Mouse (Mus musculus): ENCODE data around the gene Fxyd5. TPM values are rescaled to one million over a fixed set of nuclear protein-coding genes. Genes with fewer than 3 reads are reported as not detected.

Gene Fxyd5
- total RNA-seq, 2 experiments from 2014 or later, result 45.1 to 82.7 TPM

DNA sequence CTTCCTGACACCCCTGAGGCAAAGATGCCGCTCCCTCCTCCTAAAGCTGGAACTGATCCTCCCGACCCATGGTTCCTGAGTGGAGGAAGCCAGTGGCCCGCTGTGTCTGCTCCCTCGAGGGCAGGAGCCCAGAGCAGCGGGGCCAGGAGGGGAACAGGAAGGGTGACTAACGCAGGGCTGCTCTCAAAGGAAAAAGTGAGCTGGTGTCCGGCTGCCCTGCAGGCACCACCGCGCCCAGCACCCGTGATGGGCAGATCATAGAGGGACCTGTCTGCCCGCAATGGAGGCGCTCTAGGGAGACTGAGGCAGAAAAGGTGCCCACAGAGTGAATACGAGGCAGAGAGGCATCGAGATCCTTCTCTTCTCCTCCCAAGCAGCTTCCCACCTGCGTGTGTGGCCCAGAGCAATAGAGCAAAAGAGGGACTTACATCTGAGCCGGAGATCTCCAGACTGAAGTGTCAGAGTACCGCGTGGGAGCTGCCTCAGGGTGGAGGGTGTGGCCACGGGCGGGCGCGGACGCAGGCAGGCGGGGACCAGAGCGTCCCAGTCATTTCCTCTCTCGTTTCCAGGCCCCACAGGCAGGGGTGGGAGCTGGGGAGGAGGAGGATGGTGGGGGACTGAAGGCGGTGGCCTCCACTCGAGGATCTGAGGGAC, 492 bp downstream of the Fxyd5 start:
- peak; percentile 58 to 73 for DNase-seq (ENCODE audit: low spot score in 2 of 2)

DNA sequence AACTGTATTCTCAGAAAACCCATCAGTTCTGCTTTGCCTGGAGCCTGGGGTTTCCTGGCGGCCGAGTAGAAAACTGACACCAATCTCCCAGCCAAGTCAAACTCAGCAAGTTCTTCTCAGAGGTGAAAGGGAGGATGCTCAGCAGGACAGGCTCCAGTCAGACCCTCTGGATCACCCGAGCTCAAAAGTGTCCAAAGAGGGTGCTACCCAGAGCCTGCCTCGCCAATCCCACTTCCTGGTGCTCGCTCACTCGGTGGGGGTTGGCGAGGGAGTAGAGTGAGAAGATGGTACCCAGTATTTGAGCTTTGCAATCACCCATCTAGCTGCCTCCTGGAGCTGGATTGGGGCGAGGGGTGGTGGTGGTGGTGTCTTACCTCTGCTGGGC, 1.3 kb downstream of the Fxyd5 start:
- DNase-seq (ENCODE audit: low spot score in 2 of 2), result no peak

DNA sequence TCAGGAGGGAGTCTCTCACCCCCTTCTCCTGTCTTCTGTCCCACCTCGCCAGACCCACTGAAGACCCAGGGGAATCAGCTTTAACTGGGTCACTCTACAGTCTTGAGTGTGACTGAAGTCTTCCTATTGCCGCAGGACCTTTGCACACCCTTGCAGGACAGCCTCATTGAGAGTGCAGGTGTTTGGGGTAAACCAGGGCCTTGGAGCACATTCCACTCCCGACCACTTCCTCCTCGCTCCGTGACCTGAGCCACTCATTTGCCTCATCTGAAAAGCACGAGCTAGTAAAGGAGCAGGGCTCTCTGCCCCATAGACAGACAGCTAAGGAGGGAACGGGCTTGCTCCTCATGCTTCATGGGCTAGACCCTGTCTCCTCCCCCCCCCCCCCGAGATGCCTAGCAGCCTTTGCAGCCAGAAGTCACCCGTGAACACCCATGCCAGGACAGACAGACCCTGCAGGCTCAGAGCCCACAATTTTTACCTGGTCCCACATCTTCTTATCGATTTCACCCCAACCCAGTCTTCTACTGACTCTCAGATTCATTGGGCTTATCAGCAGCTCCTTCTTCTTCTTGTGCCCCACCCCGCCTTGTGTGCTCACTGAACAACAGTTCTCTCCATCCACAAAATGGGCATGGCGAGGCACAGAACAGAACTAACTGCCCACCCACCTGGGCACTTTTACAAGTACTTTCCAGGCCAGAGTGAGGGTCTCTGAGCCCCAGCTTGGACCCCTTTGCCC, 1.8 kb downstream of the Fxyd5 start:
- no peak for DNase-seq (ENCODE audit: low spot score in 2 of 2)

DNA sequence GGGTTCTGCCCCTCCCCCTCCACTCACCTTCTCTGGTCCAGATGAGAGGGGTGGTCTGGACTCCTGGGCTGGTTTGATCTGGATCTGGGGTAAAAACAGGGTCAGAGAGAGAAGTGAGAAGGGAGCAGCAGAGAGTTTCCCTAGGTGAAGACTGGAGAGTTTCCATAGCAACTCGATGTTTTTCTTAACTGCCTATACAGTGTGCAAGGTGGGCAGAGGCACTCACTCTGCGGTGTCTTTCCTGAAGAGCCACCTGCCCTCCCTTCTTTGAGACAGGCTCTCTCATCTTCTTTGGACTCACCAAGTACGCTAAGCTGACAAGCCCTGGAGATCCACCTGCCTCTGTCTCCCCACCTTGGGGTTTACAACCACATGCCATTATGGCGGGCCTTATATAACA, 3.3 kb downstream of the Fxyd5 start:
- DNase-seq (ENCODE audit: low spot score in 2 of 2), result no peak

DNA sequence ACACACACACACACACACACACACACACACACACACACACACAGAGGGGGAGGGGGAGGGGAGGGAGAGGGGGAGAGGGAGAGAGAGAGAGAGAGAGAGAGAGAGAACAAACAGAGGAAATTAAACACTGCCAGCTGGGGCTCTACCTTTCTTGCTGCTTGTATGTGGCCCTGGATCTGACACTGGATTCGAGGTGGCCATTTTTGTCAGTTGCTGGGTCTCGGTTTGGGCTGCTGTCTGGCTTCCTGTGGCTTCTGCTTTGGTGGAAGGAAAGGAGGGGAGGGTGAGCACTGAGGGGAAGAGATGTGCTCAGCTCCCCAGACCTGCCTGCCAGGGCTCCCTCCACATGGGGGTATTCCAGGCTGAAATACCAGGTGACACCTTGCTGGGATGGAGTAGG, 4.6 kb downstream of the Fxyd5 start:
- DNase-seq (ENCODE audit: low spot score in 2 of 2), result no peak

DNA sequence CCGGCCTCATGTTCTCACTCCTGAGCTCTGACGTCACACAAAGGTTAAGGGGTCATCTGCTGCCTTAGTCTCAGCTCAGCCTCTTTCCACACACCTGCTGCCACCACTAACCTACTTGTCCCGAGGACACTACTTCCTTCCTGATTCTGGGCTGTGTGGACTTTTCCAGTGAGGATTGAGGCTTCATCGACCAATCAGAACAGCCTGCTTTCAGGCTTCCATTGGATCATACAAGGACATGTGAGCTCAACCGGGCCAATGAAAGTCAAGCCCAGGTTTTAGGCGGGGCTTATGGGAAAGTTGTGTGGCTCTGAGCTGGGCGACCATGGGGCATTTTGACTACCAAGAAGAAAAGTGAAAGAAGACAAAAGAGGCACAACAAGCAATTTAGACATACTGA, 5.4 kb downstream of the Fxyd5 start:
- DNase-seq (ENCODE audit: low spot score in 2 of 2), result no peak

DNA sequence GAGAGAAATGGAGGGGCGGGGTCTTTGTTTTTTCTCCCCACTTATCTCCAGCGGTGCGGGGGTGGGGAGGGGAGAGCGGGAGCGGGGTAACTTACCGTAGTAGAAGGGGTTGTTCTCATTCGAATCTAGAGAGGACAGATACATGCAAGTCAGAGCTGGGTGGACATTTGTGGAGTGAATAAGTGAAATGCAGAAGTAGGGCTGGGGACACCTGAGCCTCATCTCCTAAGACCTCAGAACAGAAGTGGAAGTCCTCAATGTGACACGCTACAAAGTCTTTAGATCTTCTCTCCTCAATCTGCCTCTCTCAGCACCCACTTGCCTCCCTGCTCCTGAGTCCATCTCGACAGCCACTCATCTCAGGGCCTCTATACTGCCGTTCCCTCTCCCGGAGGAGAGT, 7.0 kb downstream of the Fxyd5 start:
- no peak for DNase-seq (ENCODE audit: low spot score in 2 of 2)

DNA sequence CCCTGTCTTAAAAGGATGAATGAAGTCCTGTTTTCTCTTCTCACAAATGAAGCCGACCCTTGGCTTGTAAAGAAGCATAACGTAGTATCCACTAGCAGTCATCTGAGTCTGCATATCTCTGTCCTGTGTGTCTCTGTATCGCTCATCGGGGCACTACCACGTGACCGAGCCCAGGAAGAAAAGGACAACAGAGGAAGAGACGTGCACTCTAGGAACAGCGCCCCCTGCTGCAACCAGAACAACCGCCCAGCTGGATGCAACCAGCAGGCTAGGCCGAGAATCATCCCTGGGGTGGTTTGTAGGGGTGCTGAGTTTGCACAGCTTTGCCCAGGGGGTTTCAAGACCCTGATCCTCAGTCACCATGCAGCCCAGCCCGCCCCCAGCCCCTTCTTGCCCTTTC, 7.5 kb downstream of the Fxyd5 start:
- DNase-seq (ENCODE audit: low spot score in 2 of 2), result no peak

DNA sequence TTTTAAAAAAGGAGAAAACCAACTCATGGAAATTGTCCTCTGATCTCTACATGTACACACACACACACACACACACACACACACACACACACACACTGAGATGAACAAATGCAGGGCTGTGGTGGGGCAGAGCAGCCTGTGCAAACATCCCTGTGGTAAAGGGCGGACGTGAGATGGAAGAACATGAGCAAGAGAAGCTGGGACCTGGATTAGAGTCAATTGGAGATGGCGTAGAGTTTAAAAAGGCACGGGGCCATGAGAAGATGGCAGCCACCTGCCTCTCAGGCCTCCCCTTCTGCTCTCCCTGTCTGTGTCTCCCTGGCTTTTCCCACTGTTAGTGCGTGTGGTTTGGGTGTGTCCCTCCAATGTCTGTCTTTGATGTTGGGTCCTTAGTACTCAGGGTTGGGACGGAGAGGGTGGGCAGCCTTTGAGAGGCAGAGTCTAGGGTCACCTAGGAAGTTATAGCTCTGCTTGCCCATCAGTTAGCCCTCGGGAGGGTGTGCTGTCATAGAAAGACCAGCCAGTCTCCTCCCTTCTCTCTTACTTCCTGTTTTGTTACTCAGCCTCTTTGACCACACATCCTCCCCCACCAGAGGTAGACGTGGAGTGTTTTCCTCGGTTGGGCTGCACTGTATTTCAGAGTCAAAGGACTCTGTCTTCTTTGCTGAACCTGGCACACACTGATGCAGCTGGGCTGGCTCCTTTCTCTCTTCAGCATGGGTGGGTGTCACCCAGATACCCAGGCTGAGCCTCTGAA, 8.7 kb downstream of the Fxyd5 start:
- no peak for DNase-seq (ENCODE audit: low spot score in 2 of 2)

DNA sequence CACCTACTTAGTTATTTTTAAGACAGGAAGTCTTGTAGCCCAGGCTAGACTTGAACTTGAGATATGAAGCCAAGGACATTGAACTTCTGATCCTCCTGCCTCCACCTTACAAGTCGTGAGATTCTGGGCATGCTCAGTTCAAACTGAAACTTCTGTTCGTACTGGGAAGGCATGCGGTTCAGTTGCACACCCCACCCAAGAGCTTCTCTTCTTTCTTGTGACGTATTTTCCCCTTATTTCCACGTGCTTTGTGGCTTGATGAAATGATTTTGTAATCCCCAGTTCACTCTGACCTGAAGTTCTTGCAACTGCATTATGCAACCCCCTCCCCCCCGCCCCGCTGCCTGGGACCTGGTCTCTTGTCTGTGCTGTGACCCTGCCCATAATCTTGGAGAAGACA, 10.6 kb downstream of the Fxyd5 start:
- DNase-seq (ENCODE audit: low spot score in 2 of 2), result no peak

DNA sequence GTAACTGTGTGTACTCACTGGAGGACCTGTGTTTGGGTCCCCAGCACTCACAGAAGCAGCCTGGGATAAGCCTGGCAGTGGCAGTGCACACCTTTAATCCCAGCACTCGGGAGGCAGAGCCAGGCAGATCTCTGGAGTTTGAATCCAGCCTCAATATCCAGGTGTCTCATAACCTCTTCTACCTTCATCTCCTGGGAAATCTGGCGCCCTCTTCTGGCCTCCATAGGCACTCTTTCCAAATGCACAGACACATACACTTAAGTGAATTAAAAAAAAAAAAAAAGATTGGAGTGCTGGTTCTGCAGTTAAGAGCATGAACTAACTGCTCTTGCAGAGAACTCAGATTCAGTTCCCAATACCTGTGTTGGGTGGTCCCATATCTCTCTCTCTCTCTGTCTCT, 11.6 kb downstream of the Fxyd5 start:
- no peak for DNase-seq (ENCODE audit: low spot score in 2 of 2)

DNA sequence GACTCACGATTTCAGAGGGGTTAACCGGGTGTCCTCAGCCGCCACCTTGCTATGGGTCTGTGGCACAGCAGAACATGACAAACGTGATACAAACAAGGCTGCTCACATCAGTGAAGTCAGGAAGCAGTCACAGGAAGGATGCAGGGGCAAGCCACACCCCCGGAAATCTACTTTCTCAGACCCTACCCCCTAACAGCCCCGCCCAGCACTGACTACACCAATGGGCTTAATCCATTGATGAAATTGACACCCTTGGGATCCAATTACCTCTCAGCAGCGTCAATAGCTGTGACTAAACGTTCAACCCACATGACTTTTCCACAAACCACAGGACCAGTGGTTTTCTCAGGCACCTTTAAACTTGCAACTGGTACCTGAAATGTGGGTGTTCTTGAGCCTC, 13.7 kb downstream of the Fxyd5 start:
- no peak for DNase-seq (ENCODE audit: low spot score in 2 of 2)

DNA sequence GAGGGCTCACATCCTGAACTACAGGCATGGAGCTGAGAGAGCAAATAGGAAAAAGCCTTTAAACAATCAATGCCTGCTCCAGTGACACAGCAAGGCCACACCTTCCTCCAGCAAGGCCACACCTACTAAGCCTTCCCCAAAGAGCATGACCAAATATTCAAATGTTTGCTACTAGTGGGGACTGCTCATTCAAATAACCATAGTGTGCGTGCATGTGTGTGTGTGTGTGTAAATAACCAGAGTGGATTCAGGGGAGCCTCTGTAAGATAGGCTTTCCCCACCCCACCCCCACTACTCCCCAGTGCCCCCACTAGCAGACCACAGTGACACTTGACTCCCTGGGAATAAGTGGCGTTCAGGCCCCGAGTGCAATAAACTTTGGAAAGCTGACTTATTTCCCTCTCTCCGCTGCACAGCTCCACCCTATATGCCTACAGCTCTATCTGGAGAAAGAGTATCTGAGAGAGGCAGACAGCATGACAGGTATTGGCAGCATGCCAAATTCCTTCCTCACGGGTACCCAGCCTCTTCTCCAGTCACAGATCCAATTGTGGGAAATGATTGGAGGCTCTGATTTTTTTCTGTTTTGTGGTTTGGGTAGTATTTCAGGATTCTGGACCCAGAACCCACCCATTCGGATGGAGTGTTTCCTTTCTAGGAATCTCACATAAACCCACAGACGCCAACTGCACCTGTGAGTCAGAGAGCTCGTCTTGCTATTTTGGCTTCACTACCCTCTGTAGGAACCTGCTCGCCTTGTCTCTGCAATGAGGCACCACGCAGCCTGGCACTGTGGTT, 25.0 kb downstream of the Fxyd5 start:
- no peak for DNase-seq (ENCODE audit: low spot score in 2 of 2)

DNA sequence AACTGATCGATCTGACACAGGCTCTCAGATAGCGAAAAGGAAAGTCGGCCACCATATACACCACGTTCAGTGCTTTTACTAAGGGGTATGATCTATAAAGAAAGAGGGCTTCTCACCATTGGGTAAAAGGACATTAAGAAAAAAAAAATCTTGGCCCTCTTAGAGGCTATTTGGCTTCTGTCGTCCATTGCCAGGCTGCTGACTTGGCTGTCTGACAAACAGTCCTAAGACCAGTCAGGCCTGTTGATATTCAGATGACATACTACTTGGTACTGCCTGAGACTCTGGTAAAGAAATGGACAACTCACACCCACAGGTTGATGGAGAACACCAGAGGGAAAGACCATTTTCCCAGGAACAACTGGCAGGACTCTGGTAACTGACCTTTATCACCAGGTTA, 29.3 kb downstream of the Fxyd5 start:
- DNase-seq (ENCODE audit: low spot score in 2 of 2), result no peak

DNA sequence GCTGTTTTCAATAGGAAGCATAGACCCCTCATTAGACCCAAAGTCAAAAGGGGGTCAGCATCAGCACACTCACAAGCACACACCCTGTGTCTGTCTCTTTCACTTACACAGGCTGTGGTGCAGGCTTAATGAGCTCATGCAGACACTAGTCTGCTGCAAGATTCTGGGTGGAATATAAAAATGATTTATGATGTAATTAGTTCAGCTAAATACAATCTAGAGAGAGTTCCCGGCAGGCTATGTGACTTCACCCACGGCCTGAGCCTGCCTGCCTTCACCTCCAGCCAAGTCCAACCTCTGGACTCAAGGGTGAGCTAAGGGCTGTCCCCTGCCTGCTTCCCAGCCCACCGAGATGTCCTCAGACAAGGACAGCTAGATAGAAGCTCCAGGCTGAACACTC, 33.4 kb downstream of the Fxyd5 start:
- no peak for DNase-seq (ENCODE audit: low spot score in 2 of 2)

DNA sequence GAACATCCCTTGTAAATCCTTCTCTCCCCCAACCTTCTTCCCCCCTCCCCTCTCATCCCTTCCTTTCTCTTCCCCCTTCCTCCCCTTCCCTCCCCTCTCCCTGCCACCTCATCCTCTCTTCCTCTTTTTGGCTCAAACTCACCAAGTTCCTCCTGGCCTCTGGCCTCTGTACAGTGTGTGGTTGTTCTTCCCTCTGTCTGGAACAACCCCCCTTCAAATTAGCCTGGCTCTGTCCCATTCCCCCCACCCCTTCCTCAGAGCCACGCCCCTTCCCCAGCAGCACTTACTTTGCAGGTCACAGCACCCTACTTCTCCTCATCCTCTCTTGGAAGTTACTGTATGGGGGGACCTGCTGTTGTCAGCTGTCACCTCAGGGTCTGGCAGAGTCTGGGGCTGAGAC, 34.1 kb downstream of the Fxyd5 start:
- no peak for DNase-seq (ENCODE audit: low spot score in 2 of 2)

DNA sequence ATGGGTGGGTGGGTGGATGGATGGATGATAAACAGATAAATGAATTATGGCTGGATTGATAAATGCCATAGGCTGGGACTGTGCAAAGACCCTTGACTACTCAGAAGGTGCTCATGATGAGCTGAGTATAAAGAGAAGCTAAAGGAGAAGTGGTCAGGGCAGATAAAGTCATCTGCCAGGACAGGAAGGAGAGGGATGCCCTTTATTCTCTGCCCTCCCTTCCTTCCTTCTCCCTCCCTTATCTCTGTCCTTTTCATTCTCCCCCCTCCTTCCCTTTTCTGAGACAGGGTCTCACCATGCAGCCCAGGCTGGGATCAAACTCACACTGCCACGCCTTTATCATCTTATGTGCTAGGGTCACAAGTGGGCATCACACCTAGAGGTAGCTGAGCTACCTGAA, 34.5 kb downstream of the Fxyd5 start:
- no peak for DNase-seq (ENCODE audit: low spot score in 2 of 2)

DNA sequence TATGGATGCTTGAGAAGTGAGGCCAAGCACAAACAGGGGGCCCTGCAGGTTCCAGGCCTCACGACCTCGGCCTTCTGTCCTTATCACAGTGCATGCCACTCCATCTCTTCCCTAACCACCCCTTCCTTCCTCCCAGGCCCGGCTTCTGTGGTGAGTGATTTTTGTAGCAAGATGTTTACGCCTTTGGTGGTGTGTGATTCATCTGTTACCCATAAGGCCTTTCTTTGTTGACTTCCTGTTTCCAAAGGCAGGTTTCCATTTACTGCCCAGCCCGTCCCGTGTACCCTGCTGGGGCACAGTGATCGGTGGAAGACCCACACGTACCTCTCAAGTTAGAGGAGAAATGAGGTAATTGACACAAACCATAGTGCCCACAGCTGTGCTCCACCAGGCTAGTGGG, 39.6 kb downstream of the Fxyd5 start:
- no peak for DNase-seq (ENCODE audit: low spot score in 2 of 2)

DNA sequence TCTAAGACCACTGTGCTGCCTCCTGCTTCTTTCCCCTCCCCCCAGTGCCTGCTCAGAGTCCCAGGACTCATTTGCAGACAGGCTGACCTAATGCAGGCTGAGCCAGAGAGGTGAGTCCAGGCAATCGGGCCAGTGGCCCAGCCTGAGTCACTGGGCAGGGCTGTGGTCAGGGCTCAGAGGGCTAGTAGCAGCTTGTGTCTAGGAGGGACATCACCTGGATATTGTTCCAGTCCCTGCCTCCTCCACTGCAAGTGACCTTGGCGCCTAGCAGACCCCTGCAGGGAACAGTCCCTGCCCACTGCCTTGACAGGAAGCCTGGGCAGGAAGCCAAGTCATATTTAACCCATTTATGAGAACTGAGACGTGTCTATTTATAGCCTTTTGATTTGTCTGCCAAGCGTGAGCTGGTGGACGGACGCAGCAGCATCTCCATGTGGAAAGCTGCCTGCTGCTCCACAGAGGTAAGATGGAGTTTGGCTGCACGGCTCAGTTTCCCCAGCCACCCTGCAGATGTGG, 41.7 kb downstream of the Fxyd5 start:
- peak; percentile 44 to 56 for DNase-seq (ENCODE audit: low spot score in 2 of 2)

DNA sequence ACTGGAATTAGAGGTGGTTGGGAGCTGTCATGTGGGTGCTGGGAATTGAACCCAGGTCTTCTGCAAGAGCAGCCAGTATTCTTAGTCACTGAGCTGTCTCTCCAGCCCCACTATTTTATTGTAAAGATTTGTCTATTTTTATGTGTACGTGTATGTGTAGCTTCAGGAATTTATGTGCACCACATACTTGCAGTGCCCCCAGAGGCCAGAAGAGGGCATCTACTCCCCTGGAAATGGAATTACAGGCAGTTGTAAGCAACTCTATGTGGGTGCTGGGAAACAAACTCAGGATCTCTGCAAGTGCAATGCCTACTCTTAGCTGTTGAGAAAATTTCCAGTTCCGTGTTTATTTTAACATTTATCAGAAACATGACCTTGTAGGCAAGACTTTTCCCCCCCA, 45.8 kb downstream of the Fxyd5 start:
- DNase-seq (ENCODE audit: low spot score in 2 of 2), result no peak

DNA sequence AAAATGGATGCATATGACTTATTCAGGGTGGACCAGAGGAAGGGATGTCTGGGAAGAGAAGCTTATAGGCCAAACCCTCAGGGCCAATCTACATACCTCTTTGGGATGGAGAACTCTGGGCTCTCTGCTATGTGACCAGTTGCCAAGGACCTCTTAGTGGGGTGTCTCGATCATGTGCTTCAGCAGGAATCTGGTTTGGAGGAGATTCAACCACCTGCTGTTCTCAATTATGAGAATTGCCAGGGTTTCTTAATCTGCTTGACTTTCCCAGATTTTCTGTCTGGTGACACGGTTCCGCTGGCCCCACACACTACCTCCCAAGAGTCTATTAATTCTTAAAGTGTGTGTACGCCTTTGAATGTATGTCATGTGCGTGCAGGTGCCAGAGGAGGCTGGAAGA, 48.3 kb downstream of the Fxyd5 start:
- DNase-seq (ENCODE audit: low spot score in 2 of 2), result no peak

Measured in adrenal gland, adult 18-20 months (tissue).